Mouse (Mus musculus) intestine, embryonic 16.5 days (tissue): ENCODE results near the gene Abca4. TPM values are rescaled to one million over a fixed set of nuclear protein-coding genes. Genes with fewer than 3 reads are reported as not detected.

ENCODE experiments used
- ATAC-seq: fragments of 200-750 bp; cut with Nextera tagmentation; 2 replicates; pipeline ENCODE4 v1.8.0; 2017; ENCODE audit warnings: moderate TSS enrichment, moderate library complexity
- H3K27ac ChIP-seq: fragments of 300-500 bp; sonication (generic); 2 replicates; pipeline ENCODE4 v1.5.1; 2014; ENCODE audit warnings: mild to moderate bottlenecking, low read length
- H3K27me3 ChIP-seq: fragments of 300-500 bp; sonication (generic); replicated peaks from 2 replicates; pipeline ENCODE4 v1.6.1; 2014; ENCODE audit warnings: low read length, control low read depth, mixed read lengths; ENCODE audit not compliant: control insufficient read depth, insufficient read depth
- H3K36me3 ChIP-seq: fragments of 300-500 bp; sonication (generic); 2 replicates; pipeline ENCODE4 v1.6.1; 2014; ENCODE audit warnings: low read length, control low read depth; ENCODE audit not compliant: control insufficient read depth, insufficient read depth
- H3K4me1 ChIP-seq: fragments of 300-500 bp; sonication (generic); 2 replicates; pipeline ENCODE4 v1.6.1; 2014; ENCODE audit warnings: low read length, control low read depth, mixed read lengths; ENCODE audit not compliant: control insufficient read depth, insufficient read depth
- H3K4me2 ChIP-seq: fragments of 300-500 bp; sonication (generic); 2 replicates; pipeline ENCODE4 v1.6.1; 2014; ENCODE audit warnings: low read depth, low read length, control low read depth
- H3K4me3 ChIP-seq: fragments of 300-500 bp; sonication (generic); 2 replicates; pipeline ENCODE4 v1.5.1; 2014; ENCODE audit warnings: mild to moderate bottlenecking, low read length
- H3K9ac ChIP-seq: fragments of 300-500 bp; sonication (generic); 2 replicates; pipeline ENCODE4 v1.6.1; 2014; ENCODE audit warnings: low read depth, low read length
- H3K9me3 ChIP-seq: fragments of 300-500 bp; sonication (generic); 2 replicates; pipeline ENCODE4 v1.6.1; 2016; ENCODE audit warnings: low read length, control low read depth; ENCODE audit not compliant: control insufficient read depth
- WGBS: fragments of 180-500 bp; shearing (Covaris S2); extraction: QIAGEN DNeasy Blood & Tissue Kit; methylation state at CpG from one replicate; pipeline ENCODE4 v1.1.7; 2014; 5-methylcytosine and 5-hydroxymethylcytosine counted together
- polyA plus RNA-seq: library from polyadenylated mRNA; unstranded; fragments of >200 nt; fragmentation: Nextera tagmentation; extraction: Ambion mirVana; gene quantifications from 2 replicates; pipeline ENCODE4 v1.2.1, GENCODE M21; 2015

Abca4 gene
- polyA plus RNA-seq, 1 experiment from 2014 or later = 0.83 TPM

- ATAC-seq = no peak
- Histone ChIP-seq H3K27me3 (no peaks in the 10 kb centered on the region), H3K4me2 (no peak overlapping the region), H3K4me1 (peaks cover 7% of the 10 kb centered on the region), H3K27ac (no peak overlapping the region), H3K4me3 (no peak overlapping the region), H3K9ac (no peak overlapping the region), H3K36me3 (no peaks in the 10 kb centered on the region), H3K9me3 (no peaks in the 10 kb centered on the region)
- WGBS = 77% methylated on average over 6 of the region's 6 CpGs
Measured at GRCm38 (mm10) chr3:122090338-122090737, 46.1 kb downstream of the Abca4 start.

- Histone ChIP-seq H3K27me3 (no peaks in the 10 kb centered on the region), H3K4me1 (peaks cover 6% of the 10 kb centered on the region; the same call in 1 of the 2 replicates), H3K4me3 (no peak overlapping the region), H3K27ac (no peak overlapping the region), H3K4me2 (no peak overlapping the region), H3K36me3 (no peaks in the 10 kb centered on the region), H3K9ac (no peak overlapping the region), H3K9me3 (no peaks in the 10 kb centered on the region)
- ATAC-seq = peak; percentile 48; the same call in 1 of the 2 replicates
- WGBS = 48% methylated on average over 5 of the region's 5 CpGs
Measured at GRCm38 (mm10) chr3:122099713-122100112, 55.5 kb downstream of the Abca4 start.

- no peak for ATAC-seq
- Histone ChIP-seq H3K4me2 (no peak overlapping the region), H3K9ac (no peak overlapping the region), H3K27me3 (no peaks in the 10 kb centered on the region), H3K27ac (no peak overlapping the region), H3K4me3 (no peak overlapping the region), H3K4me1 (peaks cover 6% of the 10 kb centered on the region; the same call in 1 of the 2 replicates), H3K36me3 (no peaks in the 10 kb centered on the region), H3K9me3 (no peaks in the 10 kb centered on the region)
- WGBS = 52% methylated on average over 7 of the region's 7 CpGs
Measured at GRCm38 (mm10) chr3:122102091-122102490, 57.8 kb downstream of the Abca4 start.

GRCm38 (mm10) chr3:122103864-122104808, 59.9 kb downstream of the Abca4 start:
- peaks cover 6% of the 10 kb centered on the region; the same call in 1 of the 2 replicates for H3K4me1 ChIP-seq
- H3K27me3 ChIP-seq = no peaks in the 10 kb centered on the region
- peak overlapping the region; percentile 24 for H3K4me3 ChIP-seq
- peak overlapping the region; percentile 44 for H3K4me2 ChIP-seq
- 0 out of 2 replicates have a peak overlapping the region, but pooled peaks have one; percentile 12 for H3K9ac ChIP-seq
- no peak overlapping the region for H3K27ac ChIP-seq
- peak; percentile 71 for ATAC-seq
- H3K36me3 ChIP-seq = no peaks in the 10 kb centered on the region
- WGBS = 23% methylated on average over 20 of the region's 20 CpGs
- no peaks in the 10 kb centered on the region for H3K9me3 ChIP-seq

- WGBS = 48% methylated on average over 8 of the region's 8 CpGs
- H3K27me3 ChIP-seq = no peaks in the 10 kb centered on the region
- no peaks in the 10 kb centered on the region for H3K9me3 ChIP-seq
- H3K4me3 ChIP-seq = no peak overlapping the region
- ATAC-seq = peak; percentile 32; the same call in 1 of the 2 replicates
- no peaks in the 10 kb centered on the region for H3K36me3 ChIP-seq
- H3K27ac ChIP-seq = 0 out of 2 replicates have a peak overlapping the region, but pooled peaks have one; percentile 11
- H3K4me1 ChIP-seq = peaks cover 6% of the 10 kb centered on the region; the same call in 1 of the 2 replicates
- H3K9ac ChIP-seq = no peak overlapping the region
- peak overlapping the region; percentile 13; the same call in 1 of the 2 replicates for H3K4me2 ChIP-seq
Measured at GRCm38 (mm10) chr3:122106920-122107319, 62.7 kb downstream of the Abca4 start.

GRCm38 (mm10) chr3:122107643-122108194, 63.5 kb downstream of the Abca4 start:
- Histone ChIP-seq H3K36me3 (no peaks in the 10 kb centered on the region), H3K9me3 (no peaks in the 10 kb centered on the region), H3K9ac (no peak overlapping the region), H3K4me3 (no peak overlapping the region), H3K4me2 (peak overlapping the region; percentile 13; the same call in 1 of the 2 replicates), H3K27ac (no peak overlapping the region), H3K27me3 (no peaks in the 10 kb centered on the region), H3K4me1 (peaks cover 6% of the 10 kb centered on the region; the same call in 1 of the 2 replicates)
- no peak for ATAC-seq
- 77% methylated on average over 14 of the region's 14 CpGs for WGBS

GRCm38 (mm10) chr3:122109461-122109860, 65.2 kb downstream of the Abca4 start:
- Histone ChIP-seq H3K4me3 (no peak overlapping the region), H3K9ac (no peak overlapping the region), H3K36me3 (no peaks in the 10 kb centered on the region), H3K27ac (no peak overlapping the region), H3K4me1 (no peaks in the 10 kb centered on the region; the same call in 1 of the 2 replicates), H3K9me3 (no peaks in the 10 kb centered on the region), H3K27me3 (no peaks in the 10 kb centered on the region), H3K4me2 (no peak overlapping the region)
- 55% methylated on average over 4 of the region's 4 CpGs for WGBS
- ATAC-seq = peak; percentile 76

GRCm38 (mm10) chr3:122111141-122111981, 67.1 kb downstream of the Abca4 start:
- Histone ChIP-seq H3K36me3 (no peaks in the 10 kb centered on the region), H3K4me2 (no peak overlapping the region), H3K9me3 (no peaks in the 10 kb centered on the region), H3K27me3 (no peaks in the 10 kb centered on the region), H3K27ac (no peak overlapping the region), H3K4me3 (no peak overlapping the region), H3K9ac (no peak overlapping the region), H3K4me1 (no peaks in the 10 kb centered on the region; the same call in 1 of the 2 replicates)
- WGBS = 51% methylated on average over 9 of the region's 9 CpGs
- no peak for ATAC-seq
